Mouse (Mus musculus): ENCODE measurements around the gene Nfib.

GRCm38 (mm10) chr4:82412651-82413050 is 292.9 kb downstream of the Nfib start:
- no peak for TF ChIP-seq EP300 (IDR thresholded peaks at IDR 0.05; ENCODE audit: low read depth)
- TF ChIP-seq CTCF (IDR thresholded peaks at IDR 0.05; ENCODE audit: low read depth): no peak

Measured in liver, embryonic 14.5 days (tissue).